Mouse (Mus musculus) olfactory bulb, adult 2 months (tissue): Measurements from ENCODE around the gene Pml. TPM values are rescaled to one million over a fixed set of nuclear protein-coding genes. Genes with fewer than 3 reads are reported as not detected.
"Not testable (repeated sequence)": the region's sequence is repeated elsewhere in the genome, so short reads cannot be mapped to it uniquely, and the experiment has no call there.

Experiments
- H3K27ac ChIP-seq: fragments of 200-500 bp; 2 replicates; pipeline ENCODE4 v1.5.1; 2012; ENCODE audit warnings: low read depth, low read length; ENCODE audit not compliant: insufficient read depth
- H3K4me1 ChIP-seq: fragments of 200-500 bp; 2 replicates; pipeline ENCODE4 v1.6.1; 2012; ENCODE audit warnings: low read length; ENCODE audit not compliant: control insufficient read depth, insufficient read depth
- H3K4me3 ChIP-seq: fragments of 200-500 bp; 2 replicates; pipeline ENCODE4 v1.5.1; 2012; ENCODE audit warnings: mild to moderate bottlenecking, low read depth, low read length, moderate library complexity; ENCODE audit not compliant: insufficient read depth
- CTCF ChIP-seq: fragments of 200-500 bp; IDR thresholded peaks from 2 replicates; pipeline ENCODE4 v1.5.1; 2012; ENCODE audit warnings: low read depth, mild to moderate bottlenecking, low read length, moderate library complexity; ENCODE audit not compliant: insufficient read depth
- POLR2A ChIP-seq: fragments of 200-500 bp; IDR thresholded peaks from 2 replicates; pipeline ENCODE4 v1.6.1; 2012; ENCODE audit warnings: mild to moderate bottlenecking, low read depth, low read length, moderate library complexity; ENCODE audit not compliant: insufficient read depth
- WGBS: fragments of 180-500 bp; shearing (Covaris S2); methylation state at CpG from one replicate; pipeline ENCODE4 v1.1.7; 2018; 5-methylcytosine and 5-hydroxymethylcytosine counted together
- polyA plus RNA-seq: library from polyadenylated mRNA; stranded (reverse); fragments of >200 nt; gene quantifications from 2 replicates; pipeline ENCODE4 v1.2.4, GENCODE M21; 2012; ENCODE audit warnings: low replicate concordance; ENCODE audit not compliant: missing spikeins, insufficient read depth, insufficient read length

Gene Pml
- polyA plus RNA-seq, 1 experiment, result not detected

DNA sequence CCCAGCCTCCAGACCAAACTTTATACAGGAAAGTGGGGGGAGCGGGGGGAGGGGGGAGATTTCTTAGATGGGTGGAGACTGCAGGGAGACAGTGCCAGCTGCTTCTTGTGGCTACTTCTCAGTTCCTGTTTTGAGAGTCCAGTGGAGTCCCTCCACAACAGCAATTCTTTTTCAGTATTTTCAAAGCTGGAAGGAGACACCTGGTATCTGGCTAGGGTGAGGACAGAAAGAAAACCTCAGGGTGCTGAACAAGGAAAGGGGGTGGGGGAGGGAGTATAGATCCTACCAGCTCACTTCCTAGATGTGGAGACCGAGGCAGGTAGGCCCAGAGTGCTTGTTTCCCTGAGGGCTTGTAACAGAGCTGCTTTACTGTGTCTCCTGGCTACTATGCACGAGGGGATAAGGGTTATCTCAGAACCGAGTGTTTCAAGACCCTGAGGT lies 17.0 kb upstream of the Pml start:
- H3K27ac ChIP-seq, result no peak overlapping the region
- 42% methylated on average over 4 of the region's 4 CpGs for WGBS

DNA sequence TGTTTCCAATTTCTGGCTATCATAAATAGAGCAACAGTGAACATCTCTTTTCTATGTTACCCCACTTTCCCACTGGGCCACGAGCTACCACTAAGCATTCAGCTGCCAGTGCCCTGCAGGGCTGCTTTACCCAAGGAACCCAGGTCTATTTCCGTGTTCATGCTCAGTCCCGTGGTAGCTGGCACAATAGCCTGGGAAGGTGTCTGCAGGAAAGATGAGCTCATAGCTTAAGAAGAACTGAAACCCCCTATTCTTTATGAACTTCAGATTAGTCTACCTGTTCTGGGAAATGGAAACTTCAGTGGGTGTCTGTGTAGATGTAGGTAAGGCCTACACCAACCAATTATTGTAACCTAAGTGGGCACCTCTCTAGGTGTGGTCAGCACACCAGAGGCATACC lies 15.8 kb upstream of the Pml start:
- 71% methylated on average over 3 of the region's 3 CpGs for WGBS
- TF ChIP-seq POLR2A (no peak), CTCF (no peak)
- H3K4me3 ChIP-seq, result no peak overlapping the region
- H3K4me1 ChIP-seq, result 0 out of 2 replicates have a peak, but pooled peaks cover 2% of the 10 kb centered on the region
- no peak overlapping the region for H3K27ac ChIP-seq

More for the DNA sequence above, 17.0 kb upstream of the Pml start:
- Histone ChIP-seq H3K4me1 (0 out of 2 replicates have a peak, but pooled peaks cover 2% of the 10 kb centered on the region), H3K4me3 (no peak overlapping the region)
- TF ChIP-seq CTCF (no peak), POLR2A (no peak)

DNA sequence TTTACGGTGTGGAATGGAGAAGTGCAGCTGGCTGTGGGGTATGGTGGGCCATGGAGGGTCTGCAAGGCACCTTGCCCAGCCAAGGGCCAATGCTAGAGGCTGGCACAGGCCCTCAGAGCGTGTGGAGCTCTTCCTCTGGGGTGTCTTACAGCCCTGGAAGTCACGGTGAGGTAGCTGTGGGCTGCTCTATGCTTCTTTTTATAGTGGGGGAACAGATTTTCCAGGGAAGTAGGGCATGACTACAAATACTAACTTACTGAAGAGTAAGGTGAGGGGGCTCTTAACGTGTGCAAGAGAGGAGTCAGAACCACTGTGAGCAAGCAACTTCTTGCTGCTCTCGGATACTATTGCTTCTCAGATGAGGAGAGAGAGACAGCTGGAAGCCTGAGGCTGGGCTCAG lies 12.9 kb upstream of the Pml start:
- 91% methylated on average over 5 of the region's 5 CpGs for WGBS
- 0 out of 2 replicates have a peak, but pooled peaks cover 2% of the 10 kb centered on the region for H3K4me1 ChIP-seq
- no peak overlapping the region for H3K4me3 ChIP-seq
- H3K27ac ChIP-seq, result no peak overlapping the region
- TF ChIP-seq CTCF (no peak), POLR2A (no peak)

DNA sequence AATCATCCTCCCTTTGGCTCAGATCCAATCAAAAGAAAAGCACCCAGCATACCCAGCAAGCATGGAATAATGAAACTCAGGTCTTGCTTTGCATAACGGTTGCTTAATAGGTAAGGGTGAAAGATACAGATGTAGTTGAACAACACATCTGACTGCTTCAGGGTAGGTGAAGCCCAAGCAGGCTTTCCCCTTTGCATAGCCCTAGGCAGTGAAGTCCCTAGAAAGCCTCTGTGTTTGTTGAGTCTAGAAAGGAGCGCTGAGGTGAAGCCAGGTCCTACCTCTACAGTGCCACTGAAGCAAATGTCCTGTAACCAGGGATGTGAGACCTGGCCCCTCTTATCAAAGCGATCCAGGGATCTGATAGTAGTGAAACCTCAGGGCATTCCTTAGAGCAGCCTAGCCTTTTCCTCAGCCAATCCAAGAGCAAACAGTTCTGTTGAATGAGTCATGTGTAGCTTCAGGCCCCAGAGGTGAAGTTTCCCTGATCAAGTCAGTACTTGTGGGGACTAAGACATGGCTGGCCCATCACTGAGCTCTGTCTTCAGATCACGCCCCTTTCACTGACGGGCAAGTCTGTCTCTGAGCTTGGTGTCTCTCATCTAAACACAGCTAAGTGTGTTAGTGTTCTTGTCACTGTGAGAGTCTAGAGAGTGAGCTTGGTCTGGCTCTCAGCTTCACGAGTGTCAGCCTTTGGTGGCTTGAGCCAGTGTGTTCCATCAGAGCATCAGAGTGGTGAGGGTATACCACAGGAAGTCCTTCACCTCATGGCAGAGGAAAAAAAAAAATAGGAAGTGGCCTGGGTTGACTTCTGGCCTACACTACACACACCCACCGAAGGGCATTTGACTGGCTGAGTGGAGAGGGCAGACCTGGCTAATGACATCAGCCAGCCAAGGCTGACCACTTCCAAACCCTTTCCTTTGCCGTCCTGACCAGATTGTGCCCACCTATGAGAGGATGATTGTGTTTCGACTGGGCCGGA lies 6.4 kb upstream of the Pml start:
- 92% methylated on average over 10 of the region's 10 CpGs for WGBS
- TF ChIP-seq CTCF, result no peak
- TF ChIP-seq POLR2A, result no peak
- H3K4me3 ChIP-seq, result no peak overlapping the region
- peaks cover 5% of the 10 kb centered on the region for H3K4me1 ChIP-seq
- no peak overlapping the region for H3K27ac ChIP-seq

DNA sequence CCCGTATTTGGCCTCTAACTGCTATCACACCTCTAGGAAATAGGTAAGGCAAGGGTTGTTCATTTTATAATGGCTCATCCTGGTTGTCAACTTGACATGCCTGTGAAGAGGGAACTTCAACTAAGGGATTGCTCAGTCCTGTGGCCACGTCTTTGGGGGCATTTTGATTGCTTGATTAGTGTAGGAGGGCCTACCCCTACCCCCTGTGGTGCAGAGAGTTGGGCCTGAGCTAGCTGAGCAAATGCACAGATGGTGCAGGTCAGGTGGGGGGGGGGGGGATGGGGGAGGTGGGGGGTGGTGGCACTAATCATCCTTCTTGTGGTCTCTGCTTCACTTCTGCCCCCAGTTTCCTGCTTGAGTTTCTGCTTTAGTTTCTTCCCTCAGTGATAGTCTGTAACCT lies 5.5 kb upstream of the Pml start:
- H3K27ac ChIP-seq, result no peak overlapping the region
- TF ChIP-seq CTCF (no peak), POLR2A (no peak)
- H3K4me1 ChIP-seq, result peaks cover 5% of the 10 kb centered on the region
- WGBS, result 68% methylated on average over 2 of the region's 2 CpGs
- H3K4me3 ChIP-seq, result no peak overlapping the region

DNA sequence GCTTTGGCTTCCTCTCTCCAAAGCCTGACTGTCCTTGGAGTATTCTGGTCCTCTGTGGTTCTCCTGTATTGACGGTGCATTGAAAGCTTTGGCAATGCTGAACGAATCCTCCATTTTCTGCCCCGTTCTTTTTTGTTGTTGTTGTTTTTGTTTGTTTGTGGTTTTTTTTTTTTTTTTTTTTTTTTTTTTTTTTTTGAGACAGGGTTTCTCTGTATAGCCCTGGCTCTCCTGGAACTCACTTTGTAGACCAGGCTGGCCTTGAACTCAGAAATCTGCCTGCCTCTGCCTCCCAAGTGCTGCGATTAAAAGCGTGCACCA lies 4.2 kb upstream of the Pml start:
- not testable (repeated sequence) for H3K27ac ChIP-seq, H3K4me1 ChIP-seq
- 55% methylated on average over 5 of the region's 5 CpGs for WGBS
- peak overlapping the region; percentile 77 for H3K4me3 ChIP-seq

DNA sequence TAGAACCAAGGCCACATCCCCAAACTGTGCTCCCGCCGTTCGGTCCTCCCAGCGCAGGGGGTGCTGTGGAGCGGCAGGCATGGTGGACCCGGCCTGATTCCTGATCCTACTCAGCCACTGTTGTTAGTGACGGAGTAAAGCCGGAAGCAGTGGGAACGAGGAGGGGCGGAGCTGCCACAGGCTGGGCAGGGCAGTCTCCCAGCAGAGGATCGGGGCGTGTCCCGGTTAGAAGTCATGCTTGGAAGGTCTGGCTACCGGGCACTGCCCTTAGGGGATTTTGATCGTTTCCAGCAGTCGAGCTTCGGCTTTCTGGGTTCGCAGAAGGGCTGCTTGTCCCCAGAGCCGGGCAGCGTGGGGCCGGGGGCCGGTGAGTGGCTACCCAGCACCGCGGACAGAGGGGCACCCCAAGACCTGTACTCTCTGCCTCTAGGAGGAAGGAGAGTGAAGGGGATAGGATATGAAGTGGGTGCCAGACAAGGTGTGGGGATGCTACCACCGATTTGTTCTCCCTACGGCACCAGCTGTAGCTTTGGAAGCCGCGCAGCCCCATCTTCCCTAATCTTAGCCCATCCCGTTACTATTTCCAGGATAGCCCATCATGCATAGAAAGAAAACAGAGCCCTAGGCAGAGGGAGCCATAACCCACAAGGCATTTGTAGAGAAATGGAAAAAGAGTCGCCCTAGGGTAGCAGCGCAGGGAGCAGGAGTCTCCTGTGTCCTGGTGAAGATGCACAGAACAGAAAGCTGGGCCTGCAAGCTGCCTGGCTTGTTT lies 3.6 kb upstream of the Pml start, which contains the start of gene Stoml1:
Gene Stoml1 (plus strand): TSS at position 132 of the 772 bp plus-strand sequence.
- Histone ChIP-seq H3K4me3 (peak within 1 kb of the TSS; percentile 77), H3K4me1 (peaks cover 11% of the 10 kb centered on the region), H3K27ac (0 out of 2 replicates have a peak within 1 kb of the TSS, but pooled peaks have one; percentile 13)
- TF ChIP-seq POLR2A, result peak; percentile 64
- TF ChIP-seq CTCF, result peak; percentile 91
- WGBS, result under 1% methylated on average over 31 of the region's 31 CpGs

DNA sequence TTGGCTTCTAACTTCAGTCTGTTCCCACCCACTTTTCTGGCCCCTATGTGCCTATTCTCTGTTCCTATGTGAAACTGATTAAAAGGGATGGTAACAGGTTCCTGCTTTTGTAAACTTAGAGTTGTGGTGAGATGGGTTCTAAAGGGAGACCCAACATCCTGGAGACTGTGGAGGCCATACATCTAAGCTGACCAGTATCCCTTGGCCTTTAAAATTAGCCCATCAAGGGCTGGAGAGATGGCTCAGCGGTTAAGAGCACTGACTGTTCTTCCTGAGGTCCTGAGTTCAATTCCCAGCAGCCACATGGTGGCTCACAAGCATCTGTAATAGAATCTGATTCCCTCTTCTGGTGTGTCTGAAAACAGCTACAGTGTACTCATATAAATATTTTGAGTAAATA lies 1.1 kb upstream of the Pml start:
- peaks cover 19% of the 10 kb centered on the region for H3K4me1 ChIP-seq
- H3K27ac ChIP-seq, H3K4me3 ChIP-seq: not testable (repeated sequence)
- 92% methylated on average over 1 of the region's 1 CpGs for WGBS

DNA sequence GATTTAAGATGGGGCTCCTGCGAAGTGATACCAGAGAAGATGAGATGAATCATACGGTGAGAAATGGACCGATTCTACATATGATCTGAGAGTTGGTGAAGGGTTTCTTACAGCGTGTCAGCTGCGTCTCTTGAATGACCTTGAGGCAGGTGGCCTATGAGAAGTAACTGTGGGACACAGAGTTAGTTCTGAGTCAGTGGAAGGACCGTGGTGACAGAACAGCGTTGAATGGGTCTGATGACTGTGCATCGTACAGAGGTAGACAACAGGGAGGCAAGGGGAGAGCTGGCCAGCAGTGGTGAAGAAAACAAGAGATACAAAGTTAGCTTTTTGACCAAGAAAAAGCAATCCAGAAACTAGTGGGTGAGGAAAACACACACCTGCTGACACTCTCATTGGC lies 736 bp upstream of the Pml start:
- WGBS, result 81% methylated on average over 8 of the region's 8 CpGs
- H3K4me3 ChIP-seq, result no peak overlapping the region
- H3K27ac ChIP-seq, result no peak overlapping the region
- peaks cover 19% of the 10 kb centered on the region for H3K4me1 ChIP-seq
- no peak for TF ChIP-seq CTCF
- TF ChIP-seq POLR2A, result no peak
